23 mouse cellular contexts compared by ENCODE assay signal in genomic region chr5:118501624-118502023, GRCm38 (mm10). TPM values are rescaled to one million over a fixed set of nuclear protein-coding genes. Genes with fewer than 3 reads are reported as not detected.
DNase-seq lines count a peak whose midpoint lies in the region; ATAC-seq lines count a peak whose summit lies in the region.
"Had no signal": no experiment of that assay in that cellular context is flagged by ENCODE, and none has a peak within 500 bp of the region (broad histone marks: within the 10 kb centered on the region; RNA-seq: fewer than 3 reads in every experiment).

No protein-coding gene starts in this region.

- H3K4me1 ChIP-seq in liver, embryonic 16.5 days (ENCODE audit: control insufficient read depth, low read depth, low read length) = peaks cover 16% of the 10 kb centered on the region
- H3K4me1 ChIP-seq: embryonic facial prominence, embryonic 15.5 days; hindbrain, embryonic 15.5 days had no signal

- 80% methylated on average over 5 of the region's 5 CpGs for WGBS in liver, embryonic 16.5 days (ENCODE audit: insufficient replicate concordance)

- H3K36me3 ChIP-seq in liver, embryonic 16.5 days (ENCODE audit: control insufficient read depth, insufficient read depth) = no peaks in the 10 kb centered on the region
- H3K36me3 ChIP-seq: embryonic facial prominence, embryonic 12.5 days; embryonic facial prominence, embryonic 15.5 days; hindbrain, embryonic 12.5 days; hindbrain, embryonic 15.5 days had no signal

- no peaks in the 10 kb centered on the region for H3K9me3 ChIP-seq in liver, embryonic 16.5 days (replicated peaks; ENCODE audit: control insufficient read depth, low read length)
- H3K9me3 ChIP-seq: embryonic facial prominence, embryonic 12.5 days; embryonic facial prominence, embryonic 15.5 days; hindbrain, embryonic 12.5 days; hindbrain, embryonic 15.5 days had no signal

- no peak for DNase-seq in liver
- peak; percentile 74 for DNase-seq in ES-CJ7 (ENCODE audit: low read depth, low spot score)
- peak; percentile 33 for DNase-seq in ZHBTc4 (ENCODE audit: low read depth, low spot score)
- DNase-seq in embryo, embryonic 9.5 days (ENCODE audit: extremely low spot score) = no peak
- DNase-seq: adrenal gland, adult 2 months; adrenal gland, postnatal 14 days; cerebellum, adult 11 months; cerebellum, adult 2 months; cerebellum, adult 9-11 months; cerebellum, postnatal 36 days; forebrain, postnatal 0 days; gastrocnemius, adult 2 months; gastrocnemius, postnatal 14 days; heart, adult 11 months had no signal

- H3K27ac ChIP-seq in liver, embryonic 16.5 days (ENCODE audit: low read length) = 0 out of 2 replicates have a peak overlapping the region, but pooled peaks have one; percentile 3
- H3K27ac ChIP-seq: embryonic facial prominence, embryonic 12.5 days; embryonic facial prominence, embryonic 15.5 days; gastrocnemius, adult 2 months; hindbrain, embryonic 12.5 days; hindbrain, embryonic 15.5 days had no signal

- no peak overlapping the region for H3K9ac ChIP-seq in liver, embryonic 16.5 days (ENCODE audit: low read depth, low read length)
- H3K9ac ChIP-seq: embryonic facial prominence, embryonic 12.5 days; embryonic facial prominence, embryonic 15.5 days; forebrain, postnatal 0 days; hindbrain, embryonic 12.5 days; hindbrain, embryonic 15.5 days had no signal

- H3K27me3 ChIP-seq in liver, embryonic 16.5 days (ENCODE audit: control insufficient read depth, insufficient read depth, low read depth, low read length) = no peaks in the 10 kb centered on the region
- H3K27me3 ChIP-seq: embryonic facial prominence, embryonic 12.5 days; embryonic facial prominence, embryonic 15.5 days; hindbrain, embryonic 12.5 days; hindbrain, embryonic 15.5 days had no signal

- no peak overlapping the region for H3K4me2 ChIP-seq in liver, embryonic 16.5 days (ENCODE audit: low read depth, low read length)
- H3K4me2 ChIP-seq: embryonic facial prominence, embryonic 12.5 days; embryonic facial prominence, embryonic 15.5 days; heart, embryonic 11.5 days; hindbrain, embryonic 12.5 days; hindbrain, embryonic 15.5 days had no signal

- no peak overlapping the region for H3K4me3 ChIP-seq in liver, embryonic 16.5 days (ENCODE audit: low read depth, low read length)
- H3K4me3 ChIP-seq: embryonic facial prominence, embryonic 12.5 days; embryonic facial prominence, embryonic 15.5 days; gastrocnemius, adult 2 months; hindbrain, embryonic 12.5 days; hindbrain, embryonic 15.5 days had no signal

- ATAC-seq in liver, embryonic 16.5 days (ENCODE audit: low read depth) = no peak
- no peak for ATAC-seq in megakaryocyte progenitor cell, adult 5-6 weeks (replicated peaks; ENCODE audit: poor library complexity)
- ATAC-seq: CD4-positive, CD25-positive, alpha-beta regulatory T cell, adult 4 months; forebrain, embryonic 14.5 days; forebrain, postnatal 0 days had no signal

RNA-seq across cellular contexts. Expression of gene Med13l, which starts 58.9 kb away (rescaled TPM):
- 11.2 and 12.2 TPM in 2 replicates for polyA plus RNA-seq in liver, embryonic 16.5 days (2015; fragmentation: Nextera tagmentation; extraction: Ambion mirVana)
- 27.3 and 32.4 TPM in 2 replicates for total RNA-seq in megakaryocyte progenitor cell, adult 5-6 weeks (2015)
- total RNA-seq in megakaryocyte progenitor cell, adult 5-6 weeks (2017) = 24.0 and 26.3 TPM in 2 replicates

Comparison
In these comparisons a context has a peak if more than half of its experiments do, and no peak if none do; other contexts are left out.
1. DNase-seq: peak in ES-CJ7 (single experiment) and ZHBTc4 (single experiment); none in liver (single experiment) and embryo, embryonic 9.5 days (single experiment).